Mouse (Mus musculus) kidney, adult 9 months (tissue): ENCODE data around the gene Olfr212.
"Not testable (repeated sequence)": the region's sequence is repeated elsewhere in the genome, so short reads cannot be mapped to it uniquely, and the experiment has no call there.

Experiments
- DNase-seq: peaks from one replicate; pipeline ENCODE4 v3.0.0; 2022

Gene Olfr212

DNA sequence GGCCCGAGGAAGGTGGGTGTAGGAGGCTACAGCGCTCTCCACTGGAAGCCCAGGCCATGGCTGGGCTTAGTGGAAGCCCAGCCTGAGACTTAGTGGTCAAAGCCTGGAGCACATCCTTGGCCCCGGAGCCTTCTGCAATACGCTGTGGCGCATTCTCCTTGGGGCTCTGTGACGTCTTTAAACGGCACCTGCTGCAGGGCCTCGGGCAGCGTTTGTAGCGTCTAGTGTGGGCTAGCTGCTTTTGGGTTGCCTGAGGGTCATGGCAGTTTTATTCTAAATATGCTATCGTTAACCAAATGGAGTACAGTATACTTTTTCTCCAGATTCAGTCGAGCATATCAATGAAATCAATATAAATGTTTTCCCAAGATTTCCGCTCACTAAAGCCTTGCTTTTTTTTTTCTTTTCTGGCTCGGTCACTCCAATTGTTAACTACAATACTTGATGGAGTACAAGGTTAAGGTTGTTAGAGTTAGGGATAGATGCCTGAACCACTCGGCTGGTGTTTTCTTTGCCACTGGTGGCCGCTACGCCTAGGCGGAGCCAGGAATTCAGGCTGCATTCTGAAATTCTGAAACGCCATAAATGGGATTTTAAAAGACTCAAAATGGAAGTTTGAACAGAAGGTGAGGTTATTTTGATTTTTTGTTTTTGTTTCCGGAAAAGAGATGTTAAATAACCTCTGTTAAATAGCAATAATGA is at the start of gene Olfr212:
Gene Olfr212, plus strand, starts transcription at position 215 of the 702 bp plus-strand sequence.
- DNase-seq: not testable (repeated sequence)

DNA sequence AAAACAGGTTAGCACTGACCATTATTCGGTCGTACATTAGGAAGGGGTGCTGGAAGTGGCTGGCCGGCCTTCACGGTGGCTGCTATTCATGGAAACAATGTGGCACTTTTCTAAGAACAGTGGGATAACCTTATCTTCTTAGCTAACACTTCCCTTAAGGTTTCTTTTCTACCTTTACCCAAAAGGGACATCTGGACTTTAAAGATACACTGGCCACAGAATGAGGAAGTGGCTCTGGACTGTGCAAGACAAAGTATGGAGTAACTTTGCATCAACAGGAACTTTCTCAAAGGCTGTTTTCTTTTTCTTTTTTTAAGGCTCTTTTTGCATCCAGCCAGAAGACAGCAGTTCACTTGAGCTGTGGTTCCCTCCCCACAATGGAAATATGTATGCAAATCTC is 47.6 kb upstream of the Olfr212 start:
- DNase-seq: no peak

- no peak for DNase-seq
Observed at GRCm38 (mm10) chr6:116459232-116459631, 47.1 kb upstream of the Olfr212 start.

- DNase-seq: peak; percentile 3
Observed at GRCm38 (mm10) chr6:116460544-116461283, 45.6 kb upstream of the Olfr212 start, which contains the start of gene Alox5. Alox5 (minus strand) TSS chr6:116461178.

DNA sequence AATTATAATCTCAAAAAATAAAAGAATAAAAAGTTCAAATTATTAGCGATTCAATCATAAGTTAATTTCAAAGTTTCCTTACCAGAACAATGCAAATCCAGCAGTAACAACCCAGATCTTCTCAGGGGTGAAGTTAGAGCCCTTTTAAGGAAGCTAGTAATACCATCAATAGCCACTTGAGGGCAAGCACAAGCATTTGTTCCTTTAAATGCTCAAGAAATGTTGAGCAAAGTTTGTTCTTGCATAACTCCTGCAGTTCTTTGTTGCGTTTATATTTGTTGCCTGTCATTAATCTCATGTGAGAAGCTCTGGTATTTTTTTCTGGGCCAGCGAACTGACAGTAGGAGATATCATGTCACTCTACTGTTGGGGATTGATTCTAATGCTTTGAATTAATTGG is 38.2 kb upstream of the Olfr212 start:
- peak; percentile 46 for DNase-seq

DNA sequence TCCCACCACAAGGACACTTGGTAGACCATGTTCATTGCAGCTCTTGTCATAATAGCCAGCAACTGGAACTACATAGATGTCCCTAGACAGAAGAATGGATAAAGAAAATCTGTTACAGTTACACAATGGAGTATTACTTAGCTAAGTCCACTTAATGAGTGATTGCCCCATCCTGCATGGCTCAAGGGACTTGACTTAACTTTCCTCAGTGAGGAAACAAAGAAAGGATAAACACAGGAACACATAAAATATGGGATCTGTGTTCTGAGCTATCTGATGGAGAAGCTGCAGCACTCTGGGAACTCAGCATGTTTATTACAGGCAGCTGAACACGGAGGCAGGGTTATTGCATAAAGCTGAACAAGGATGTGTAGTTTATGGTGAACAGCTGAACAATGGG is 21.2 kb upstream of the Olfr212 start:
- no peak for DNase-seq

- DNase-seq: no peak
Observed at GRCm38 (mm10) chr6:116486833-116487232, 19.5 kb upstream of the Olfr212 start.

DNA sequence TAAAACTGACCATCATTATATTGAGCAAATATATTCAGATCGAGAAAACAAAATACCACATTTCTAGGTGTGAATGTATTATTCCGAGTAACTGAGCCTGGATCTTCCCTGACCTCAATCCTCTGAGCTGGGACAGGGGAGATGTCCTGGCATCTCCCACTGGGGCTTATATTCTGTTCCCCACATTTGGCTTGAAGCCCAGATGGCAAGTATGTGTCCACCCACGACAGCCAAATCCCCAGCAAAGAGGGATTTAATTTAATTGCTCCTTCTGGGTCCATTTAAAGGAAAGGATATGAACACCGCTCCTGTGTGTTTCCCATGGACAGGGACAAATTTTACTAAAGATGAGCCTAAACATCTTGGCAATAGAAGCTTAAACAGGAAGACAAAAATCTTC is 17.5 kb upstream of the Olfr212 start, which contains the start of gene Olfr211:
Gene Olfr211, plus strand, starts transcription at position 301 of the 400 bp plus-strand sequence.
- DNase-seq: no peak

- no peak for DNase-seq
Observed at GRCm38 (mm10) chr6:116493742-116494141, 12.6 kb upstream of the Olfr212 start.

GRCm38 (mm10) chr6:116495960-116496359 is 10.4 kb upstream of the Olfr212 start:
- DNase-seq: no peak

GRCm38 (mm10) chr6:116514832-116515231 is 8.5 kb downstream of the Olfr212 start:
- DNase-seq: no peak

DNA sequence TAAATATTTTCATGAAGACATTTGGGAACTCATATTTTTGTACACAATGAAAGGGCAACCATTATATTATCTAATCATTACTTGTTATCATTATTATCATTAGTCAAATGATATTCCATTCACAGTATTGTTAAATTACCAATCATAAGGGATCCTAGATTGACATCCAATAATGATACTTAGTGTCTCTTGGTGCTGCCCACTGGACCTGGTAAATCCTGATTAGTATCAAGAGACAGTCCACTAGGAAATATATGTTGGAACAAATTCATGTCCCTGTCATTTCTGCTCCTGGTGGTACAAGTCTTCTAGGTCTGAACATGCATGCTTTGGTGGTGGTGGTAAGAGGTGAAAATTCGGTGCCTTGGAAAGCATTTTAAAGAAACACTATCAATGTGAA is 31.8 kb downstream of the Olfr212 start, which contains the start of gene Olfr213:
Gene Olfr213, plus strand, starts transcription at position 301 of the 400 bp plus-strand sequence.
- DNase-seq: no peak

DNA sequence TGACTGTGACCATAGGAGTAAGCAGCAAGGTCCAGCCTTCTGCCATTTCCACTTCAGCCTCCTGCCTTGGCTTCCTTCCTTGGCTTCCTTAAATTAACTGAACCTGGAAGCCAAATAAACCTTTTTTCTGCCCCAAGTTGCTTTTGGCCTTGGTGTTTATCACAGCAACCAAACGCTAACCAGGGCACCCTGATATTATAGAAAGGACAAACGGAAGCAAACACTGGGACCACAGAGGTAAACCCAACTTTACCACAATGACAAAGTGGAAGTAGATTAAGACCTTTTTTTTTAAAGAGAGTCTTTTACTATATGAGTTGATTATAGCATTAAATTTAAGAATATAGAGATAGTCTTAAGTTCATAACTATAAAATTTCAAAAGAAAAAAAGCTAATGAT is 36.2 kb downstream of the Olfr212 start:
- DNase-seq: no peak

GRCm38 (mm10) chr6:116550841-116551240 is 44.5 kb downstream of the Olfr212 start, which contains the start of gene Gm5580:
Gm5580 (plus strand) TSS chr6:116551141.
- DNase-seq: not testable (repeated sequence)

DNA sequence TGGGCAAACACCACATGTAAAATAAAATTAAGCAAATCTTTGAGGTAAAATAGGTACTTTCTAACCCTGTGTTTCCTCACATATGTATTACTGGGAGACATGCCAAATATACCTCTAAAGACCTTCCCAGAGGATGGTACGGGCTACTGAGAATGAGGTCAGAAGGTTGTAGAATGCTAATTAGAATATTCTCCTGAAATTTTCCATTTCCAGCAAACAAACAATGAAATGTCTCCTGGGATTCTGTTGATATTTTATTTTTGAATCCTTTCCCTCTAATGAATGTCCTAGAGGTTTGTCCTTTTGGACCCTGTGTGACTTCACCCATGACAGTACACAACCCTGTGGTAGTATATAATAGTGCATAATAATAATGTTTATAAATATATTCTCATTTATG is 47.6 kb downstream of the Olfr212 start, which contains the start of gene Olfr214:
Gene Olfr214, plus strand, starts transcription at position 301 of the 400 bp plus-strand sequence.
- DNase-seq: no peak

DNA sequence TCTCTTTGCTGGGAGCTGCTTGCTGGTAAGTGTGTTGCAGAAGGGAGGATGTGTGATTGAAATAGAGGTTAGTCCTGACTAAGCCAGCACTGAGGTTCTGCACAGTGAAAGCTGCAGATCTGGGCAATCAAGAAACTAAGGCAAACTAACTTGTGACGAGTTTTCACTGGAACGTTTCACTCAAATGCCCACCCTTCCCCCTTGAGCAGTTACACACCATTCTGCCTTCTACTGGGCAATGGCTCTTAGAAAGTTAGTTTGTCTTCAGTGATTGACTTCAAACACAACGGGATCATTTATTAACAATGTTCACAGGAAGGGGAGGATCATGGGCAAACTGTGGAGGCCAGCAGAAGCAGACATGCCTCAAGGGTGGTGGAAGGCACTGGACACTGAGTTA is 48.6 kb downstream of the Olfr212 start:
- no peak for DNase-seq
